Mouse (Mus musculus) liver, adult 2 months (tissue): ENCODE results near the gene Pex11a.

Source experiments
- CTCF ChIP-seq: fragments of 200-500 bp; IDR thresholded peaks from 2 replicates; pipeline ENCODE4 v1.5.1; 2011; ENCODE audit warnings: low read depth, low read length, control low read depth
- POLR2A ChIP-seq: fragments of 200-500 bp; IDR thresholded peaks from 2 replicates; pipeline ENCODE4 v1.6.1; 2011; ENCODE audit warnings: low read length, control low read depth; ENCODE audit not compliant: insufficient read depth; ENCODE audit errors: extremely low read depth

- TF ChIP-seq CTCF (peak; percentile 92), POLR2A (no peak)
These were observed 15.8 kb downstream of the Pex11a start for GRCm38 (mm10) chr7:79727091-79727490.
